Mouse (Mus musculus): ENCODE results near the gene Piwil4.

- TF ChIP-seq CTCF (IDR thresholded peaks at IDR 0.05; ENCODE audit: low read depth) (no peak), EP300 (IDR thresholded peaks at IDR 0.05; ENCODE audit: low read depth) (no peak)
Measured at GRCm38 (mm10) chr9:14726629-14727028, 13.9 kb downstream of the Piwil4 start.
